Mouse (Mus musculus): ENCODE results near the gene Abhd2.

Gene Abhd2

DNA sequence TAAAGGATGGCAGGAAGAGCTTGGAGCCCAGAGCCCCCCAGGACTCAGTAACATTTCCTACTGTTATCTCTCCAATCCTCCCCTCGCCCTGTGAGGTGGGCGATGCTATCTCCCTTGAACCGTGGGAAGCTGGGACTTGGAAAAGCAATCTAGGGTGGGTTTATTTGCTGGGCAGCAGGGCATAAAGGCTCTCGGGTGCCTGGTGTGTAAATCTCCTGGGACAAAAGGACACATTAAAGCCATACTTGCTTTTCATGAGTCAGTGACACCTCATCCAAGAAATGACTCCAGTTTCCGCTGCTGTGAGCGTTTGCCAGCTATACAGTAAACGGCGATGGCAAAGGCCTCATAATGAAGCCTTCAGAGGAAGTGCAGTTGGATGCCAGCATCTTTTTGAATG lies 50.9 kb downstream of the Abhd2 start:
- no peak for DNase-seq (ENCODE audit: low read depth)

GRCm38 (mm10) chr7:79328769-79329168 lies 55.8 kb downstream of the Abhd2 start:
- DNase-seq (ENCODE audit: low read depth): no peak

- DNase-seq (ENCODE audit: low read depth): no peak
These were observed 58.2 kb downstream of the Abhd2 start for GRCm38 (mm10) chr7:79331197-79331596.

- no peak for DNase-seq (ENCODE audit: low read depth)
These were observed 60.4 kb downstream of the Abhd2 start for GRCm38 (mm10) chr7:79333419-79333818.

- no peak for DNase-seq (ENCODE audit: low read depth)
These were observed 63.4 kb downstream of the Abhd2 start for GRCm38 (mm10) chr7:79336362-79336910.

- peak; percentile 77 for DNase-seq (ENCODE audit: low read depth)
These were observed 72.9 kb downstream of the Abhd2 start for GRCm38 (mm10) chr7:79345902-79346301.

DNA sequence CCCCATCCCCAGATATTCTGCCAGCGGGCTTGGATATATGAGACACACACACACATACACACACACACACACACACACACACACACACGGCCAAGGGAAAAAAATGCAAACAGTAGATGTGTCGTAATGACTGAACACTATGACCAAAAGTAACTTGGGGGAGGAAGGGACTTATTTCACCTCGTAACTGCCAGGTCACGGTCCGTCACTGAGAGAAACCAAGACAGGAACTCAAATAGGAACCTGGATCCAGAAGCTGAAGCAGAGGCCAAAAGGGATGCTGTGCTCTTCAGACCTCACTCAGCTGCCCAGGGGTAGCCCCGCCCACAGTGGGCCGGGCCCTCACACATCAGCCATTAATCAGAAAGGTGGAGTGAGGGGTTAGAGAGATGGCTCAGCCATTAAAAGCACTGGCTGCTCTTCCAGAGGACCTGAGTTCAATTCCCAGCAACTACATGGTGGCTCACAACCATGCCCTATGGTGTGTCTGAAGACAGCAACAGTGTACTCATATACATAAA lies 73.6 kb downstream of the Abhd2 start:
- DNase-seq (ENCODE audit: low read depth): no peak

- DNase-seq (ENCODE audit: low read depth): no peak
These were observed 74.3 kb downstream of the Abhd2 start for GRCm38 (mm10) chr7:79347108-79347813.

- DNase-seq (ENCODE audit: low read depth): no peak
These were observed 75.8 kb downstream of the Abhd2 start for GRCm38 (mm10) chr7:79348816-79349215.

GRCm38 (mm10) chr7:79349738-79350386 lies 76.9 kb downstream of the Abhd2 start:
- peak; percentile 82 for DNase-seq (ENCODE audit: low read depth)

DNA sequence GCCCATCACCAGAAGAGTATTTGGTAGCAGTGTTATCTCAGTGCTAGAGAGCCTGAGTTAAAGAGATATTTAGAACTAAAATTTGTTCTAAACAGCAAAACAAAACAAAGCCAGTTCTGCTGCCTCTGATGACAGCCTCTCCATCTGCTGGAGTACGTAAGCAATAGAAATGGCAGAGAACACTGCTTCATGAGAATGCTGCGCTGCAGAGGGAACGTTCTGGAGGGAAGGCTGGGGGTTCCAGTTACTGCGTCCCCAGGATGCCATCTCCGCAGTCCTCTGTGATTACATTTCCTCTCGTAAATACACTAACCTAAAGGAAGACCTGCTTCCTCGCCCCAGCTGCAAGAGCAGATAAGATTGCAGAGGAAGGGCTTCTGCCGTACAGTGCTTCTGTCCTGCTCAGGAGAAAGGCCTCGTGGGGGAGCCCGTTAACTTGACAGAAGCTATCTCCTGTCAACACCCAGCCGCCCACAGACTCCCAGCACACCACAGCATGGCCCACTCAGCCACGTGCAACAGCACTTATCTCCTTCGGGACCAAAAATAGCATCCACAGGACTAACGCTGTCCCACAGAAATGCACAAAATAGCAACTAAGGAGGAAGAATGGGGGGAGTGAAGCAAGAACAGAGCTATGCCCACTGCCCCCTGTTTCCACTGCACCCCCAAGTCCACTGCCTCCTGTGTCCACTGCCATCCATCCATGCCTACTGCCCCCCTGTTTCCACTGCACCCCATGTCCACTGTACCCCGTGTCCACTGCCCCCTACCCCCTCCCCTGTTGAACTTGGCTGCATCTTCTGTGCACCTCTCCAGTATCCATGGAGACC lies 85.6 kb downstream of the Abhd2 start:
- no peak for DNase-seq (ENCODE audit: low read depth)

DNA sequence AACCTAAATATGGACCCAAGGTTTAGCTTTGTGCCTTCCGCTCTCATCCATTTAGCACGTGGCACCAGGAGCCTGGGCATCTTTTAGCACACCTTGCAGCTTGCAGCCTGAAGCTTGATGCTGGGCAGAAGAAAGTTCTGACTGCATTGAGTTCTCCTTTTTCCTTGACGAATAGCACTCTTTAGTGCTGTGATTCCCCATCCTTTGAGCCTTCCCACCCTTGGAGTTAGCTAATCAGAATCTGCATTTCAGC lies 86.1 kb downstream of the Abhd2 start:
- DNase-seq (ENCODE audit: low read depth): no peak

- DNase-seq (ENCODE audit: low read depth): no peak
These were observed 87.1 kb downstream of the Abhd2 start for GRCm38 (mm10) chr7:79360056-79360455.

GRCm38 (mm10) chr7:79362208-79362607 lies 89.2 kb downstream of the Abhd2 start:
- DNase-seq (ENCODE audit: low read depth): no peak

- no peak for DNase-seq (ENCODE audit: low read depth)
These were observed 89.8 kb downstream of the Abhd2 start for GRCm38 (mm10) chr7:79362830-79363229.

DNA sequence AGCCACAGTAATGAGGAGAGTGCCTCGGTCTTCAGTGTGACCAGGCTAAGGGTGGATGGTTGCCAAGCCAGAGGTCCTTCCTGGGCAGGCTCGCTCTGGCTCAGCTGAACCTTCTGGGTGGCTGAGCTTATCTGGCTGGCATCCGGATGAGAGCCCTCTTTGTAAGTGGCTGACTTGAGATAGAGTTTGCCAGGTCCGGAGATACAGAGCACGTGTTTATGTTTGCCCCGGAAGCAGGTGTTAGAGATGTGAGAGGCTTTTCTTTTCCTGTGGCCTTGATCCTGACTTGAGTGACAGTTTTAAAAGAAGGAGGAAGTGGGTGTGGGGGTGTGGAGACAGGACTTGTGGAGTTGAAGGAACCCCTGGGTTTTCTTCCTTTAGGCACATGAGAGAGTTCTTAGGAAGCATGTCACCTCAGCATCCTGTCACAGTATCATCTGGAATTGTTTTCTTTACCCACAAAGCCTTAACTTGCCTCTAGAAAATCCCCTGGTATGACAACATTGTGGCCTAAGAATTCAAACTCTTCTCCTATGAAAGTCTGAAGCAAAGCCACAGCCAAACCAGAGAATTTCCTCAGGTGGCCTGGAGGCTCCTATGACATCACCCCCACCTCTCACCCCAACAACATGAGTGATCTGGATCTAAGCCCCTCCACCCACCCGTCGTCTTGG lies 90.5 kb downstream of the Abhd2 start:
- peak; percentile 50 for DNase-seq (ENCODE audit: low read depth)

DNA sequence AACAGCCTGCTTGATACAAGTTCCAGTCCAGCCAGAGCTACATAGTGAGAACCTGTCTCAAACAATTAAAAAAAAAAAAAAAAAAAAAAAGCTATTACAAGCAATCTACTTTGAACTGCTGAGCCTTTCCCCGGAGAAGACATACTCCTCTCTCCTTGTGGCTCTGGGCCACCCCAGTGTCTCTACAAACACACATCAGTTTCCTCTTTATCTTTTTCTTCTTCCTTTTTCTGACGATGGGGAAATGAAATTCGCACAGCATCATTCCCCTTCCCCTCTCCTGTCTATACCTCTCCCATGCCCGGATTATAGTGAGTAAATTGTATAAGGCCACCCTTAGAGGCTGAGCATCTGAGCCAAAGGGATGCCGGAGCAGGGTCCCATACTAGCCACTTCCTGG lies 95.7 kb downstream of the Abhd2 start:
- DNase-seq (ENCODE audit: low read depth): no peak

GRCm38 (mm10) chr7:79369416-79369815 lies 96.4 kb downstream of the Abhd2 start:
- DNase-seq (ENCODE audit: low read depth): no peak

GRCm38 (mm10) chr7:79371321-79371879 lies 98.4 kb downstream of the Abhd2 start:
- peak; percentile 85 for DNase-seq (ENCODE audit: low read depth)

DNA sequence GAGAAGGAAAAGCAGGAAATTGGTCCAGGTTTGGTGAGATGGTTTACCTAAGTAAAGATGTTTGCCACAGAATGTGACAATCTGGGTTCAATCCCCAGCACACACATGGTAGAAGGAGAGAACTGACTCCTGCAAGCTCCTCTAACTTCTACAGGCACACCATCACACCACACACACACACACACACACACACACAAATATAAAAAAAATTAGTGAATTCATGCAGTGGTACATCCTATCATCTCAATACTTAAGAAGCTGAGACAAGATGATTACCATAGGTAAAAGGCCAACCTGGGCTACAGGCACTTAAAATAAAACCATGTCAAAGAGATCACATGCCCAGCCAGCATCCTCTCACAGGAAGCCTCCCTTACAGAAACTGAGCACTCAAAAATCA lies 101.0 kb downstream of the Abhd2 start:
- DNase-seq (ENCODE audit: low read depth): no peak

DNA sequence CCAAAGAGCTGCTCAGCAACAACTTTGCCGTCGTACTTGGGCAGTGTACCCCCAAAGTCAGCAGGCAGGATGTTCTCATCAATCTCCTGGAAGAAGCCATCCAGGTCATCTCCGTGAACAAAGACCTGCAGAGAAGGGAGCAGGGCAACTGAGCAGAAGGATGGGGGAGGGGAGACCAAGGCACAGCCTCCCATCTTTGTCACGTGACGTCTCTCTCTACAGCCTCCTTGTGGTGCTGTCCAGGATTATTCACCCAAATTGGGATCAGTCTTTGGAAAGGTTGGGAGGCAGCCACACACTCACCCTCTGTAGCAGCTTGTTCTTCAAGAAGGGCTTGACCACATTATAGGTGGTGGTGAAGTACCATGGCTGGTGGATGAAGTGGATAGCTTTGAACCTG lies 102.6 kb downstream of the Abhd2 start:
- no peak for DNase-seq (ENCODE audit: low read depth)
